Mouse (Mus musculus): Measurements from ENCODE around the gene Pola2. TPM values are rescaled to one million over a fixed set of nuclear protein-coding genes. Genes with fewer than 3 reads are reported as not detected.
A peak's percentile ranks its signal among the peaks of the same experiment; 100 is the strongest.

Pola2 gene
- total RNA-seq, 2 experiments from 2014 or later: 21.1 TPM

GRCm38 (mm10) chr19:5912103-5913006 lies 51.6 kb downstream of the Pola2 start:
- peak; percentile 99 to 100 for DNase-seq
- intact Hi-C loops (cut with DNase I): no loop called here

GRCm38 (mm10) chr19:5911430-5912102 lies 52.4 kb downstream of the Pola2 start:
- intact Hi-C loops (cut with DNase I): loop anchor here (2.0 kb wide), 1 partner anchor 17 kb away; the partner anchor contains the start of gene Tigd3
- no peak for DNase-seq

- intact Hi-C loops (cut with DNase I): loop anchor here (2.0 kb wide), 1 partner anchor 15 kb away; the partner anchor contains the start of gene Tigd3
- no peak for DNase-seq
Observed at GRCm38 (mm10) chr19:5910221-5910620, 53.8 kb downstream of the Pola2 start.

- DNase-seq: no peak
- intact Hi-C loops (cut with DNase I): no loop called here
Observed at GRCm38 (mm10) chr19:5907275-5907674, 56.7 kb downstream of the Pola2 start.

- intact Hi-C loops (cut with DNase I): loop anchor here (2.0 kb wide), 1 partner anchor 17 kb away; no protein-coding TSS in a partner anchor
- peak; percentile 97 for DNase-seq
Observed at GRCm38 (mm10) chr19:5894002-5894678, 69.9 kb downstream of the Pola2 start, which contains the start of gene Tigd3. TSS of gene Tigd3 (minus strand) at chr19:5894149.

GRCm38 (mm10) chr19:5893282-5894001 lies 70.6 kb downstream of the Pola2 start:
- DNase-seq: no peak
- intact Hi-C loops (cut with DNase I): loop anchor here (2.0 kb wide), 1 partner anchor 17 kb away; no protein-coding TSS in a partner anchor

GRCm38 (mm10) chr19:5892735-5893134 lies 71.3 kb downstream of the Pola2 start:
- no peak for DNase-seq
- intact Hi-C loops (cut with DNase I): no loop called here

GRCm38 (mm10) chr19:5892262-5892661 lies 71.7 kb downstream of the Pola2 start:
- no peak for DNase-seq
- intact Hi-C loops (cut with DNase I): no loop called here

GRCm38 (mm10) chr19:5891521-5892258 lies 72.3 kb downstream of the Pola2 start:
- intact Hi-C loops (cut with DNase I): no loop called here

More at GRCm38 (mm10) chr19:5891521-5892258, 72.3 kb downstream of the Pola2 start:
- no peak for DNase-seq

Other genes with a start within 250 kb of the Pola2 start
- gene Ehbp1l1, start 237.9 kb downstream of the Pola2 start, total RNA-seq (2021): 100 to 1,000 TPM; 154 to 161 TPM
- 10 to 100 TPM; 44.0 to 47.7 TPM for gene Fam89b, start 234.5 kb downstream of the Pola2 start, total RNA-seq (2021)
- 10 to 100 TPM; 77.0 to 79.2 TPM for gene Ltbp3, start 223.3 kb downstream of the Pola2 start, total RNA-seq (2021)
- gene Scyl1, start 192.8 kb downstream of the Pola2 start, total RNA-seq (2021): 10 to 100 TPM; 63.4 to 65.7 TPM
- 10 to 100 TPM; 19.0 to 20.5 TPM for gene Frmd8, start 88.9 kb downstream of the Pola2 start, total RNA-seq (2021)
- 1 to 10 TPM; 4.6 to 5.9 TPM for gene Slc25a45, start 86.4 kb downstream of the Pola2 start, total RNA-seq (2021)
- 1 to 10 TPM; 1.1 to 1.2 TPM for gene Tigd3, start 70.1 kb downstream of the Pola2 start, total RNA-seq (2021)
- gene Dpf2, start 51.2 kb downstream of the Pola2 start, total RNA-seq (2021): 100 to 1,000 TPM; 100 to 101 TPM
- gene Cdc42ep2, start 39.4 kb downstream of the Pola2 start, total RNA-seq (2021): 10 to 100 TPM; 14.0 to 16.0 TPM
- gene Slc22a20, start 21.9 kb upstream of the Pola2 start, total RNA-seq (2021): not detected
- gene Capn1, start 51.7 kb upstream of the Pola2 start, total RNA-seq (2021): 10 to 100 TPM; 32.6 to 37.8 TPM
- 10 to 100 TPM; 19.5 TPM for gene Syvn1, start 82.4 kb upstream of the Pola2 start, total RNA-seq (2021)
- 10 to 100 TPM; 41.7 to 46.7 TPM for gene Mrpl49, start 93.6 kb upstream of the Pola2 start, total RNA-seq (2021)
- 100 to 1,000 TPM; 738 to 768 TPM for gene Fau, start 93.6 kb upstream of the Pola2 start, total RNA-seq (2021)
- 10 to 100 TPM; 13.6 to 13.9 TPM for gene Znhit2, start 97.0 kb upstream of the Pola2 start, total RNA-seq (2021)
- 1 to 10 TPM; 2.7 to 2.9 TPM for gene Tm7sf2, start 104.2 kb upstream of the Pola2 start, total RNA-seq (2021)
- gene Vps51, start 113.0 kb upstream of the Pola2 start, total RNA-seq (2021): 10 to 100 TPM; 36.4 TPM
- not detected for gene Tmem262, start 115.8 kb upstream of the Pola2 start, total RNA-seq (2021)
- not detected for gene Gm28374, start 118.1 kb upstream of the Pola2 start, total RNA-seq (2021)
- gene Zfpl1, start 120.8 kb upstream of the Pola2 start, total RNA-seq (2021): 10 to 100 TPM; 24.4 to 26.3 TPM
- 1 to 10 TPM; 3.8 to 5.0 TPM for gene Cdca5, start 120.8 kb upstream of the Pola2 start, total RNA-seq (2021)
- under 1 TPM in 1 of 2 experiments, not detected in 1; 0.43 TPM for gene AC131692.1, start 130.2 kb upstream of the Pola2 start, total RNA-seq (2021)
- gene Naaladl1, start 141.6 kb upstream of the Pola2 start, total RNA-seq (2021): under 1 TPM; 0.10 to 0.17 TPM
- gene Sac3d1, start 154.4 kb upstream of the Pola2 start, total RNA-seq (2021): 10 to 100 TPM; 10.2 to 13.9 TPM
- 10 to 100 TPM; 12.5 to 12.6 TPM for gene Snx15, start 164.1 kb upstream of the Pola2 start, total RNA-seq (2021)
- gene Batf2, start 176.8 kb upstream of the Pola2 start, total RNA-seq (2021): under 1 TPM; 0.31 to 0.32 TPM
- 10 to 100 TPM; 60.5 to 63.5 TPM for gene Arl2, start 177.3 kb upstream of the Pola2 start, total RNA-seq (2021)
- gene Majin, start 220.2 kb upstream of the Pola2 start, total RNA-seq (2021): not detected

Data from heart, postnatal 10 days (tissue).